Mouse (Mus musculus): Measurements from ENCODE around the gene Zscan21. TPM values are rescaled to one million over a fixed set of nuclear protein-coding genes. Genes with fewer than 3 reads are reported as not detected.
A peak's percentile ranks its signal among the peaks of the same experiment; 100 is the strongest.

The Zscan21 gene
- 10.3 and 12.3 TPM in 2 replicates for polyA plus RNA-seq (2015; fragmentation: Nextera tagmentation; extraction: Ambion mirVana)

- Histone ChIP-seq H3K27me3 (ENCODE audit: insufficient read depth, low read length) (no peaks in the 10 kb centered on the region), H3K9me3 (ENCODE audit: low read length) (no peaks in the 10 kb centered on the region), H3K4me2 (ENCODE audit: low read depth, low read length) (peak within 1 kb of the TSS; percentile 67), H3K9ac (replicated peaks) (peak within 1 kb of the TSS; percentile 79), H3K36me3 (replicated peaks; ENCODE audit: insufficient read depth, low read length) (peaks cover 5% of the 10 kb centered on the region; the same call in 1 of the 2 replicates), H3K27ac (ENCODE audit: low read depth) (peak within 1 kb of the TSS; percentile 92), H3K4me3 (ENCODE audit: low read depth, low read length) (peak within 1 kb of the TSS; percentile 72), H3K4me1 (ENCODE audit: insufficient read depth) (peaks cover 18% of the 10 kb centered on the region)
- peak; percentile 17; the same call in 1 of the 2 replicates for TF ChIP-seq CTCF (IDR thresholded peaks at IDR 0.05; ENCODE audit: low read depth)
- peak; percentile 17; the same call in 1 of the 2 replicates for TF ChIP-seq EP300 (IDR thresholded peaks at IDR 0.05; ENCODE audit: low read depth)
- 7% methylated on average over 38 of the region's 38 CpGs for WGBS (ENCODE audit: insufficient replicate concordance)
- DNase-seq = peak; percentile 93
- peak; percentile 99 for ATAC-seq
These were observed at the start of gene Zscan21 for GRCm38 (mm10) chr5:138116255-138117198. Gene Zscan21 (plus strand): TSS chr5:138116903.

- WGBS (ENCODE audit: insufficient replicate concordance) = 86% methylated on average over 4 of the region's 4 CpGs
- H3K4me1 ChIP-seq (ENCODE audit: insufficient read depth) = no peaks in the 10 kb centered on the region
- no peak overlapping the region for H3K4me3 ChIP-seq (ENCODE audit: low read depth, low read length)
- DNase-seq = no peak
- no peaks in the 10 kb centered on the region for H3K27me3 ChIP-seq (ENCODE audit: insufficient read depth, low read length)
- H3K27ac ChIP-seq (ENCODE audit: low read depth) = no peak overlapping the region
- no peak for ATAC-seq
- no peak for TF ChIP-seq EP300 (IDR thresholded peaks at IDR 0.05; ENCODE audit: low read depth)
- no peak for TF ChIP-seq CTCF (IDR thresholded peaks at IDR 0.05; ENCODE audit: low read depth)
- H3K9me3 ChIP-seq (ENCODE audit: low read length) = no peaks in the 10 kb centered on the region
- no peaks in the 10 kb centered on the region for H3K36me3 ChIP-seq (replicated peaks; ENCODE audit: insufficient read depth, low read length)
- no peak overlapping the region for H3K4me2 ChIP-seq (ENCODE audit: low read depth, low read length)
- H3K9ac ChIP-seq (replicated peaks) = no peak overlapping the region
These were observed 42.9 kb upstream of the Zscan21 start for GRCm38 (mm10) chr5:138073803-138074202.

DNA sequence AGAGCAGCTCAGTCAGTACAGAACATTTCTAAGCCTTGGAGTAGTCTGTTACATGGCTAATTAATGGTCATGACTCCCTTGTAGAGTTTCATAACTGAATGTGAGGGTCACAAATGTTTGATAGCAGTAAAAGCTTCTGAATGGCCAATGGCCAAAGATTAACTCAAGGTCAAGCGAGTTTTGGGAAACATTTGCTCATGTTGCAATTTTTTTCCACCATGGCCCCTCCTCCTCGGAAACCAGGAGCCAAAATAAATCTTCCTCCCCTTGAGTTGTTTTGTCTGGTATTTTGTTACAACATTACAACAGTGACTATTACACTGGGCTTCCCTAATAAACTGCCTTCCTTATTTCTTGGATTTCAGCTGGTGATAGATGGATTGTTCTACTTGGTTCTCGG lies 41.0 kb upstream of the Zscan21 start:
- DNase-seq = no peak
- ATAC-seq = peak; percentile 74
- Histone ChIP-seq H3K27me3 (ENCODE audit: insufficient read depth, low read length) (no peaks in the 10 kb centered on the region), H3K4me1 (ENCODE audit: insufficient read depth) (no peaks in the 10 kb centered on the region), H3K4me2 (ENCODE audit: low read depth, low read length) (no peak overlapping the region), H3K9ac (replicated peaks) (no peak overlapping the region), H3K27ac (ENCODE audit: low read depth) (peak overlapping the region; percentile 30), H3K4me3 (ENCODE audit: low read depth, low read length) (no peak overlapping the region), H3K9me3 (ENCODE audit: low read length) (no peaks in the 10 kb centered on the region), H3K36me3 (replicated peaks; ENCODE audit: insufficient read depth, low read length) (no peaks in the 10 kb centered on the region)
- 64% methylated on average over 3 of the region's 3 CpGs for WGBS (ENCODE audit: insufficient replicate concordance)
- TF ChIP-seq EP300 (IDR thresholded peaks at IDR 0.05; ENCODE audit: low read depth) (no peak), CTCF (IDR thresholded peaks at IDR 0.05; ENCODE audit: low read depth) (no peak)

DNA sequence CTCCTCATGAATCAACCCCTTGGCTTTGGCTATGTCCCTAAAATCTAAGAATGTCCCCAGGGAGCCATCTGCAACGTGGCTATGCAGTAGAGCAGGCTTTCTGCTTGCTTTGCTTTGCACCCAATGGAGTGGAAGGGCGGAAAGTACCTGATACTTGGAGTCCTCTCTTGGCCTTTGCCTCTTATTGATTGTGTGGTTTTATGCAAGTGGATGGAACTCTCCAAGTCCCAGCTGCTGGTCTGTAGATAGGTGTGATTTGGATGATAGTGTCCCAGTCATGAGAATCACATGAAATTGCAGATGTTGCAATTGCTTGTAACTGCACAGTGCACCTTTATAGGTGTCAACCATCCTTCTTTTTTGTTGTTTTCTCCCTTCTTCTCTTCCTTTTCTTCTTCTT lies 40.6 kb upstream of the Zscan21 start:
- WGBS (ENCODE audit: insufficient replicate concordance) = 35% methylated on average over 2 of the region's 2 CpGs
- no peak for DNase-seq
- TF ChIP-seq EP300 (IDR thresholded peaks at IDR 0.05; ENCODE audit: low read depth) (0 out of 2 replicates have a peak, but pooled peaks have one; percentile 11), CTCF (IDR thresholded peaks at IDR 0.05; ENCODE audit: low read depth) (no peak)

GRCm38 (mm10) chr5:138080456-138080855 lies 36.2 kb upstream of the Zscan21 start:
- whole genome bisulfite sequencing (ENCODE audit: insufficient replicate concordance) = 84% methylated on average over 5 of the region's 5 CpGs
- no peak overlapping the region for H3K4me3 ChIP-seq (ENCODE audit: low read depth, low read length)

More for the DNA sequence above, 40.6 kb upstream of the Zscan21 start:
- H3K27ac ChIP-seq (ENCODE audit: low read depth) = peak overlapping the region; percentile 30
- no peaks in the 10 kb centered on the region for H3K4me1 ChIP-seq (ENCODE audit: insufficient read depth)
- H3K9me3 ChIP-seq (ENCODE audit: low read length) = no peaks in the 10 kb centered on the region
- no peak overlapping the region for H3K9ac ChIP-seq (replicated peaks)
- peak; percentile 91 for ATAC-seq
- H3K27me3 ChIP-seq (ENCODE audit: insufficient read depth, low read length) = no peaks in the 10 kb centered on the region
- no peaks in the 10 kb centered on the region for H3K36me3 ChIP-seq (replicated peaks; ENCODE audit: insufficient read depth, low read length)
- H3K4me3 ChIP-seq (ENCODE audit: low read depth, low read length) = no peak overlapping the region
- no peak overlapping the region for H3K4me2 ChIP-seq (ENCODE audit: low read depth, low read length)

DNA sequence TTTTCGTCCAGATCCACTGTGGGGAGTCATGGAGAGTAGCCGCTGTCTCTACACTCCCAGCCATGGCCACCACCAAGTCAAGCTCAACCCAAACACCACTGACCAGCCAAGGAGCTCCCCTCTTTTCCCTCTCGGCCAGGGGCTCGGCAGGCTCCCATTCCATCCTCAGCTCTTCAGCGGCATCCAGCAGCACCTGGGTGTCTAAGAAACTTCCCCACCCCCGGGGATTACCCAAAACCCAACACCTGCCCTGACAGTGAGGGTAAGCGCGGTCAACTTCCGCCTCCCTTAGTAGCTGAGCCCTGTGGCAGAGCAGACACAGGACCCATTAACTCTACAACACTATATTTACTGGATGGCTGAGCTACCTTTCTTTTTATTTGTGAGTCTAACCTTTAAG lies 35.3 kb upstream of the Zscan21 start:
- ATAC-seq (no peak), DNase-seq (no peak)
- H3K9ac ChIP-seq (replicated peaks) = no peak overlapping the region
- H3K27me3 ChIP-seq (ENCODE audit: insufficient read depth, low read length) = no peaks in the 10 kb centered on the region
- H3K36me3 ChIP-seq (replicated peaks; ENCODE audit: insufficient read depth, low read length) = no peaks in the 10 kb centered on the region
- WGBS (ENCODE audit: insufficient replicate concordance) = 86% methylated on average over 9 of the region's 9 CpGs
- no peak overlapping the region for H3K27ac ChIP-seq (ENCODE audit: low read depth)
- H3K4me2 ChIP-seq (ENCODE audit: low read depth, low read length) = no peak overlapping the region
- no peak for TF ChIP-seq EP300 (IDR thresholded peaks at IDR 0.05; ENCODE audit: low read depth)
- TF ChIP-seq CTCF (IDR thresholded peaks at IDR 0.05; ENCODE audit: low read depth) = no peak
- H3K4me3 ChIP-seq (ENCODE audit: low read depth, low read length) = no peak overlapping the region
- no peaks in the 10 kb centered on the region for H3K9me3 ChIP-seq (ENCODE audit: low read length)
- H3K4me1 ChIP-seq (ENCODE audit: insufficient read depth) = peaks cover 15% of the 10 kb centered on the region

More at GRCm38 (mm10) chr5:138080456-138080855, 36.2 kb upstream of the Zscan21 start:
- ATAC-seq (no peak), DNase-seq (no peak)
- no peak for TF ChIP-seq EP300 (IDR thresholded peaks at IDR 0.05; ENCODE audit: low read depth)
- no peak for TF ChIP-seq CTCF (IDR thresholded peaks at IDR 0.05; ENCODE audit: low read depth)
- Histone ChIP-seq H3K27me3 (ENCODE audit: insufficient read depth, low read length) (no peaks in the 10 kb centered on the region), H3K4me1 (ENCODE audit: insufficient read depth) (peaks cover 10% of the 10 kb centered on the region; the same call in 1 of the 2 replicates), H3K4me2 (ENCODE audit: low read depth, low read length) (no peak overlapping the region), H3K9me3 (ENCODE audit: low read length) (no peaks in the 10 kb centered on the region), H3K27ac (ENCODE audit: low read depth) (no peak overlapping the region), H3K9ac (replicated peaks) (no peak overlapping the region), H3K36me3 (replicated peaks; ENCODE audit: insufficient read depth, low read length) (no peaks in the 10 kb centered on the region)
